Mouse (Mus musculus) megakaryocyte, embryonic 14.5 days (primary cell): ENCODE data around the gene Cldn4.

ENCODE experiments used
- FLI1 ChIP-seq: IDR thresholded peaks from 2 replicates; pipeline ENCODE4 v1.6.1; 2012; ENCODE audit warnings: low read length, inconsistent platforms, mixed read lengths
- GATA1 ChIP-seq: IDR thresholded peaks from 3 replicates; pipeline ENCODE4 v1.6.1; 2012; ENCODE audit warnings: mixed read lengths, low read length, inconsistent platforms, borderline replicate concordance

GRCm38 (mm10) chr5:134989166-134989565 is 42.4 kb upstream of the Cldn4 start:
- no peak for TF ChIP-seq GATA1
- no peak for TF ChIP-seq FLI1
